Mouse (Mus musculus): Measurements from ENCODE around the gene Dhx15.

Gene Dhx15

GRCm38 (mm10) chr5:52145684-52146083 lies 44.6 kb downstream of the Dhx15 start:
- no peak for DNase-seq (ENCODE audit: low spot score)

GRCm38 (mm10) chr5:52141936-52142335 lies 48.4 kb downstream of the Dhx15 start:
- DNase-seq (ENCODE audit: low spot score): no peak

- DNase-seq (ENCODE audit: low spot score): no peak
These were observed 51.5 kb downstream of the Dhx15 start for GRCm38 (mm10) chr5:52138819-52139218.

GRCm38 (mm10) chr5:52138134-52138533 lies 52.2 kb downstream of the Dhx15 start:
- no peak for DNase-seq (ENCODE audit: low spot score)

- no peak for DNase-seq (ENCODE audit: low spot score)
These were observed 54.7 kb downstream of the Dhx15 start for GRCm38 (mm10) chr5:52135460-52136141.

- DNase-seq (ENCODE audit: low spot score): no peak
These were observed 57.5 kb downstream of the Dhx15 start for GRCm38 (mm10) chr5:52132840-52133239.

- DNase-seq (ENCODE audit: low spot score): no peak
These were observed 58.2 kb downstream of the Dhx15 start for GRCm38 (mm10) chr5:52132092-52132491.

- no peak for DNase-seq (ENCODE audit: low spot score)
These were observed 58.9 kb downstream of the Dhx15 start for GRCm38 (mm10) chr5:52131389-52131788.

- no peak for DNase-seq (ENCODE audit: low spot score)
These were observed 59.8 kb downstream of the Dhx15 start for GRCm38 (mm10) chr5:52130496-52130895.

- no peak for DNase-seq (ENCODE audit: low spot score)
These were observed 64.1 kb downstream of the Dhx15 start for GRCm38 (mm10) chr5:52126263-52126662.

GRCm38 (mm10) chr5:52125854-52126253 lies 64.5 kb downstream of the Dhx15 start:
- no peak for DNase-seq (ENCODE audit: low spot score)

- no peak for DNase-seq (ENCODE audit: low spot score)
These were observed 68.2 kb downstream of the Dhx15 start for GRCm38 (mm10) chr5:52122146-52122545.

GRCm38 (mm10) chr5:52119822-52120221 lies 70.5 kb downstream of the Dhx15 start:
- no peak for DNase-seq (ENCODE audit: low spot score)

GRCm38 (mm10) chr5:52119192-52119591 lies 71.1 kb downstream of the Dhx15 start:
- DNase-seq (ENCODE audit: low spot score): no peak

GRCm38 (mm10) chr5:52117829-52118228 lies 72.5 kb downstream of the Dhx15 start:
- DNase-seq (ENCODE audit: low spot score): no peak

- no peak for DNase-seq (ENCODE audit: low spot score)
These were observed 73.9 kb downstream of the Dhx15 start for GRCm38 (mm10) chr5:52116404-52116803.

GRCm38 (mm10) chr5:52115821-52116317 lies 74.4 kb downstream of the Dhx15 start:
- peak; percentile 43 for DNase-seq (ENCODE audit: low spot score)

- no peak for DNase-seq (ENCODE audit: low spot score)
These were observed 75.4 kb downstream of the Dhx15 start for GRCm38 (mm10) chr5:52114751-52115451.

GRCm38 (mm10) chr5:52113851-52114731 lies 76.2 kb downstream of the Dhx15 start:
- no peak for DNase-seq (ENCODE audit: low spot score)

- DNase-seq (ENCODE audit: low spot score): no peak
These were observed 77.1 kb downstream of the Dhx15 start for GRCm38 (mm10) chr5:52112953-52113841.

- no peak for DNase-seq (ENCODE audit: low spot score)
These were observed 78.0 kb downstream of the Dhx15 start for GRCm38 (mm10) chr5:52112191-52112760.
